Comparison of ENCODE assay signal across 18 mouse cellular contexts in genomic region chr7:94668836-94669396, GRCm38 (mm10).
A peak's percentile ranks its signal among the peaks of the same experiment; 100 is the strongest.
DNase-seq lines count a peak whose midpoint lies in the region; ATAC-seq lines count a peak whose summit lies in the region.
"Had no signal": no experiment of that assay in that cellular context is flagged by ENCODE, and none has a peak within 500 bp of the region (broad histone marks: within the 10 kb centered on the region; RNA-seq: fewer than 3 reads in every experiment).

No protein-coding gene starts in this region.

- WGBS in embryonic facial prominence, embryonic 12.5 days, result 20% methylated on average over 2 of the region's 2 CpGs
- WGBS in kidney, embryonic 15.5 days, result 73% methylated on average over 2 of the region's 2 CpGs

- no peaks in the 10 kb centered on the region for H3K9me3 ChIP-seq in embryonic facial prominence, embryonic 12.5 days
- H3K9me3 ChIP-seq in kidney, embryonic 15.5 days (replicated peaks), result no peaks in the 10 kb centered on the region
- H3K9me3 ChIP-seq: heart, embryonic 15.5 days; hindbrain, embryonic 10.5 days; hindbrain, embryonic 15.5 days had no signal

- H3K36me3 ChIP-seq in embryonic facial prominence, embryonic 12.5 days, result no peaks in the 10 kb centered on the region
- no peaks in the 10 kb centered on the region for H3K36me3 ChIP-seq in kidney, embryonic 15.5 days
- H3K36me3 ChIP-seq: heart, embryonic 15.5 days; hindbrain, embryonic 10.5 days; hindbrain, embryonic 15.5 days had no signal

- no peak overlapping the region for H3K27ac ChIP-seq in embryonic facial prominence, embryonic 12.5 days
- no peak overlapping the region for H3K27ac ChIP-seq in kidney, embryonic 15.5 days
- H3K27ac ChIP-seq: heart, adult 2 months; heart, embryonic 15.5 days; hindbrain, embryonic 10.5 days; hindbrain, embryonic 15.5 days had no signal

- H3K9ac ChIP-seq in embryonic facial prominence, embryonic 12.5 days, result no peak overlapping the region
- no peak overlapping the region for H3K9ac ChIP-seq in kidney, embryonic 15.5 days
- H3K9ac ChIP-seq: heart, embryonic 15.5 days; hindbrain, embryonic 15.5 days had no signal

- intact Hi-C loops in heart, postnatal 10 days (cut with DNase I), result no loop called here

- ATAC-seq in embryonic facial prominence, embryonic 12.5 days (ENCODE audit: insufficient number of reproducible peaks, insufficient read depth, low FRiP score, low TSS enrichment), result peak; percentile 52; the same call in 1 of the 2 replicates
- ATAC-seq in kidney, embryonic 15.5 days (replicated peaks; ENCODE audit: low FRiP score), result no peak
- ATAC-seq: inflammation-experienced regulatory T-cells, adult 6 months had no signal

- H3K4me1 ChIP-seq in embryonic facial prominence, embryonic 12.5 days, result peaks cover 3% of the 10 kb centered on the region; the same call in 1 of the 2 replicates
- H3K4me1 ChIP-seq in kidney, embryonic 15.5 days, result no peaks in the 10 kb centered on the region
- H3K4me1 ChIP-seq: heart, embryonic 15.5 days; hindbrain, embryonic 10.5 days; hindbrain, embryonic 15.5 days had no signal

- DNase-seq in heart, adult 11 months, result peak; percentile 10
- DNase-seq in heart, postnatal 10 days, result no peak
- peak; percentile 61 for DNase-seq in hindlimb bud, embryonic 11.5 days (ENCODE audit: extremely low spot score, low read depth, low spot score)
- no peak for DNase-seq in layer of hippocampus, postnatal 14 days (ENCODE audit: low spot score in 2 of 2)
- DNase-seq: adrenal gland, adult 2 months; adrenal gland, postnatal 25 days; cerebellum, adult 18-20 months; cerebellum, adult 9-11 months; cerebellum, postnatal 36 days; heart, adult 2 months; kidney, adult 11 months had no signal

- no peak overlapping the region for H3K4me2 ChIP-seq in embryonic facial prominence, embryonic 12.5 days (replicated peaks)
- H3K4me2 ChIP-seq in kidney, embryonic 15.5 days, result no peak overlapping the region
- H3K4me2 ChIP-seq: heart, embryonic 11.5 days; heart, embryonic 15.5 days; hindbrain, embryonic 15.5 days had no signal

- H3K4me3 ChIP-seq in embryonic facial prominence, embryonic 12.5 days, result no peak overlapping the region
- H3K4me3 ChIP-seq in kidney, embryonic 15.5 days (replicated peaks), result no peak overlapping the region
- H3K4me3 ChIP-seq: heart, adult 2 months; heart, embryonic 15.5 days; hindbrain, embryonic 10.5 days; hindbrain, embryonic 15.5 days had no signal

- no peaks in the 10 kb centered on the region for H3K27me3 ChIP-seq in embryonic facial prominence, embryonic 12.5 days
- no peaks in the 10 kb centered on the region for H3K27me3 ChIP-seq in kidney, embryonic 15.5 days
- H3K27me3 ChIP-seq: heart, embryonic 15.5 days; hindbrain, embryonic 15.5 days had no signal

Comparison
In these comparisons a context has a peak if more than half of its experiments do, and no peak if none do; other contexts are left out.
1. DNase-seq: peak in heart, adult 11 months (single experiment) and hindlimb bud, embryonic 11.5 days (single experiment); none in heart, postnatal 10 days (0 of 2) and layer of hippocampus, postnatal 14 days (0 of 2).